Mouse (Mus musculus): ENCODE measurements around the gene Scaf8.

Gene Scaf8

DNA sequence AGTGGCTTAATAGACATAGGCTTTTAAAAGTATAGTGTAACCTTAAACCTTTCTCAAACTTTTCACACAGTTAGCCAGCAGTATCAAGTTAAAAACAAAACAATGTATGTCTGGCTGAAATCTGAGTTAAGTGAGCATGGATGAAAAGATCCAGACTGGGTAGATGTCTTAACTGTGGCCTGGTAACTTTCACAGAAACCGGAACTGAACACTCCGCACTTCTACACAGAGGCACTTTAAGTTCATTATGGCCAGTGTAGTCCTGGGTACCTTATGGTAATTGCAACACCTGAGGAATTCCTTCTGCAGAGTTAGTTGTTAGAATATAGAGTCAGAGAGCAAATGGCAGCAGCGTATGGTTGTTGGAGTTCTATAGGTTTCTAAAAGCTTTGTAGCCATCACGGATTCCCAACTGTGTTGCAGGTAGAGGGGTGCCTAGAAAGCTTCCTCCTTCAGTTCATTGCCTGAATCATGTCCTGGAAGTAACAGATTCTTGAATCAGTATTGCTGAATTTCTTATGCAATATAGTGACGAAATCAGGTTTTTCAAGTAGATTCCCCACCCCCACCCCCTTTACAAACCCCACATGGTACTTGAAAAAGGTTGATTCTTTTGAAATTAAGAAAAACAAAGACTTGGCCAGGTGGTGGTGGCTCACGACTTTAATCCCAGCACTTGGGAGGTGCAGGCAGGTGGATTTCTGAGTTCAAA lies 92.9 kb downstream of the Scaf8 start:
- DNase-seq (ENCODE audit: low read depth): no peak

DNA sequence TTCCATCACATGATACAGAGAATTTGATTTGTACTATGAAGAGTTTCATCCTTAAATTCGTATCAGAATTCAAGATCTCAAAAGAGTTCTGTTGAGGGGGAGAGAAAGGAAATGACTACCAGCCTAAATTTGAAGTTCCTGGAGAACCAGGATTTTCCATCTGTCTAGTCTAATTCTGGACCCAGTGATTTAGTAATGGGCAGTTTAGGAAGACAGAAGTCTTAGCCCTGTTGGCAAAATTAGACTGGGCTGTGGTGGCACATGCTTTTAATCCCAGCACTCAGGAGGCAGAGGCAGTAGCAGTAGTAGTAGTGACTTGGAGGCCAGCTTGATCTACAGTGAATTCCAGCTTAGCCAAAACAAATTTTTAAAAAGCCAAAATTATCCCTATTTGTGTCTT lies 93.7 kb downstream of the Scaf8 start:
- DNase-seq (ENCODE audit: low read depth): no peak

DNA sequence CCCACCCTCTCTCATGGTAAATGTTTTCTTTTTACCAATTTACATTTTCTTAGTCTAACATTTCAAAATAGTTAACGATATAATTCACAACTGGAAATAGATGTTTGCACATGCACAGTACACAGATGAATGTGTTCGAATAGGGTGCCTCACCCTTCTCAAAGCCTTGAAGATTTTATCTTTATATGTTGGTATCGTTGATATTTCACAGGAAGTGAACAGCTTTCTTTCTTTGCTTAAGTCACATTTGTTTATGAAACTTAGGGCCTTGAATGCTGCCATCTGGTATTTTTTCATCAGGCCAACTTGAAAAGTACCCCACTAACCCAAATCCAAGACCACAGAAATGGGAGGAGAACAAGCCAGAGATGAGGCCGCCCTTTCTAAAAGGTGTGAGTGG lies 94.8 kb downstream of the Scaf8 start:
- DNase-seq (ENCODE audit: low read depth): peak; percentile 23

DNA sequence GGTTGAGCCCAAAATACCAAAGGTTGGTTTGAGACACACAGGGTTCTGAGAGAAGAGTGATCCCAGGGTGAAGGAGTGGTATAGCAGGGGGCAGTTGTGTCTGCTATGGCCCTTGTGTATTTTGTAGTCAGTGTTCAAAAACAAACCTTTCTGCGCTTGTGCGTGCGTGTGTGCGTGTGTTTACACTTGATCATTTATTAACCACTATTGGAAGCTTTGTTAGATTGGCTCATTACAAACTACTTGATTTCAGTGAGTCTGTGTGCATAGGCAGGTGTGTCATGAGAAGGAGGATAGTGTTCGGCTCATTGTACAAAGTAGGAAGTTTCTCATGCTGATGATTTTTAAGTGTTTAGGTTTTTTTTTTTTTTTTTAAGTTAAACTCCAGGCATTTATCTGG lies 95.4 kb downstream of the Scaf8 start:
- no peak for DNase-seq (ENCODE audit: low read depth)

DNA sequence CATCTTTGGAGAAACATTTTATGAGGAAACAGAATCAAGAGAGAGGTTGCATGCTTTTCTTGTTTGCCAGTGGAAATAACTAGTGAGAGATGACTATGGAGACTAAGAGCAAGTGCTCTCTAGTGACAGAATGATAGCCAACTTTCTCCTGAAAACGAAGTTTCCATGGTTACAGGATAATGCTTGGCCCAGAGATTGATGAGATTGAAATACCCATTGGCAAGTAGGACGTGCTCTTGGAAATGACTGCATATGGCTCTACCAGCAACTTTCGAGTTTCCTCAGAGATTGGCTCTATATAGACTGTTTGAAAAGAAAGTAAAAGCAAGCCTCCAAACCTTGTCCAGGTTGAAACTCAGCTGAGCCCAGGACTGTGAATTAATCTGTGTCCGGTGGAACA lies 97.3 kb downstream of the Scaf8 start:
- no peak for DNase-seq (ENCODE audit: low read depth)

DNA sequence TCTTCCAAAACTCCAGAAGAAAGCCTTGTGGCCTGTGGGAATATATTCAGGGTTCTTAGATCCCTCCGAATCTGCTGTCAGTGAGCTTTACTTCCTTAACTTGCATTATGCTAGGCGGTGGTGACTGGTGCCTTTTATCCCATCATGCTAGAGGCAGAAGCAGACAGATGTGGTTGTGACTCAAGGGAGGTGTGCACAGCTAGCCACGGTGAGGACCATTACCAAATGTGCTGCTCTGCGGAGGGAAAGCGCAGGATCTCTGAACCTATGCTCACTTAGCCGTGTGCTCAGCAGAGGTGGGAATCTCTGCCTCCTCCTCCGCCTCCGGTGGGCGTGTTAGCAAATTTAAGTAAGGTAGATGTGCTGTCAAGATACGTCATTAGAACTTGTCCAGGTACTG lies 98.1 kb downstream of the Scaf8 start:
- no peak for DNase-seq (ENCODE audit: low read depth)

DNA sequence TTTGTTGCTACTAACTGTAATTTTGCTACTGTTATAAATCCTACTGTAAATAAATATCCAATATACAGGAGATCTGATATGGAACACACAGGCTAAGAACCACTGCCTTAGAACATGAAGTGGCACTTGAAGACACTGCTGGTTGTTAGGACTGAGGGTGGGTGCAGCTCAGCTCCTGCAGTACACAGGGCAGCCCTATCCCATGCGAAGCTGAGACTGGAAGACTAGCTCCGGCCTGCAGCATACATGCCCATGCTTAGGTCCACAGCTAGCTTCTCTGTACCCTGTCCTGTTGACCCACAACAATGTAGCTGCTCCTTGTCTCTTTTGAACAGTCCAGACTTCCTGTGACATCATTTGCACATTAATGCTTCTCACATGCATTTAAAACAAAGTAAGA lies 100.1 kb downstream of the Scaf8 start:
- DNase-seq (ENCODE audit: low read depth): no peak

DNA sequence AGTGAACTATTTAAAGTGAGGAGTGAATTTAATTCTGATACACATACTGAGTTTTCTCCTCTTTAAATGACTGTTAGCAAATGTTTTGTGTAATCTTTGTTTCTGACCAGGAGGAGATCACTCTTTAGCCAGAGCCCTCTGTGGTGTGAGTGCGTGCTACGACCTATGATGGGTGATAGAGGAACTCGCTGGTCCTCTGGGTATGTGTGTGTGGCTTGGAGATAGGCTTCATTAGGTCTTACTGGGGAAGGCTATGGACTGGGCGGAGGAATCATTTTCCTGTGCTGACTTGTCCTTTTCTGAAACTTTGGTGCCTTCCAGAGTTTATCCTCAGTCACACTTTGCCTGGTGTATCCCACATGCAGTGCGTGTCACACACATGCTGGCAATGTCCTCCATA lies 102.3 kb downstream of the Scaf8 start:
- no peak for DNase-seq (ENCODE audit: low read depth)

DNA sequence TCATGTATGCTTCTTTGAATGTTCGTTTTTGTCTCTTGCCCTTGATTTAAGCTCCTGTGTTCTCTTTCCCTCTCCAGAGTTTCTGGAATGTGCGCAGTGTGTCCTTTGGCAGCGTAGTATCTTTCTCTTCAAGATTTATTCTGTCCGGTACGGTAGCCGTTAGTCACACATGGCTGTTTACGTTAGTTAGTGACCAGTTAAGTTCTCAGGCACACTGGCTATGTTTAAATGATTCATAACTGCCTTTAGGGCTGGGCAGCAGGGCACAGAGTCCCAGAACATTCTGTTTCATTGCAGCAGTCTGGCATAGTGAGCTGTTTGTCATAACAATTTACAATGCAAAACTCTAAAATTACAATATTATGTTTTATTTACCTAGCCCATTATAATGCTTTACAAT lies 103.6 kb downstream of the Scaf8 start:
- no peak for DNase-seq (ENCODE audit: low read depth)

DNA sequence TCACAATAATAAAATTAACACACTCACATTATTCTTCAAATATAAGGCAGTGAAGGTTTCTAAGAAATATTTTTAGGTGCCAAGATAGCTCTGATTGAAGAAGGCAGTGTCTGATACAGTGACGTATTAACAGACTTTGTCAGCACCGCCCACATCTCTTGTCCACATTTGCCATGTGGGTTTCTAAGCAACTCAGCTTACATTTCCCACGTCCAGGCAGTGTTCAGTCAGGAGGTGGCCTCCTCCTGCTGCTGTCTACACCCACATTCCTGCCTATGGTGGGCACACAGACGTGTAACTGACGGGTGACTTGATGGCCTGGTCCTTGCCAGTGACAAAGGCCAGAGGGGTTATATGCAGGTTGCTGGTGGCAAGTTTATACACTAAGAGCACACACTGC lies 104.1 kb downstream of the Scaf8 start:
- no peak for DNase-seq (ENCODE audit: low read depth)

DNA sequence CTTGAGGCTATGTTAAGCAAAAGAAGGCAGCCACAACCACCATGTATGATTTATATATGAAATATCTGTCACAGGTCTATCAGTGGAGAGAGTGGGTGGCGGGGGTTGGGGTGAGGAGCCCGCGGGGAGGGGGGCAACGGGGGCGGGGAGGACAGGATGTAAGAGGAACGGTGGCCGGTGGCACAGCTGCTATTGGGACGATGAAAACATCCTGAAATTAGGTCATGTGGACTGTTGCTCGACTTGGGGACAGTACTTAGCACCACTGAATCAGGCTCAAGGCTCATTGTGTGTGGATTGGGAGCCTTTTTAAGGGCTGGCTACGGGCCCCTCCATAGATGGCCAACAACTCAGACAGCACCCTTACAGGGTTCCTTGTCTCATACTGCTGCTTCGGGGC lies 105.4 kb downstream of the Scaf8 start:
- DNase-seq (ENCODE audit: low read depth): no peak

DNA sequence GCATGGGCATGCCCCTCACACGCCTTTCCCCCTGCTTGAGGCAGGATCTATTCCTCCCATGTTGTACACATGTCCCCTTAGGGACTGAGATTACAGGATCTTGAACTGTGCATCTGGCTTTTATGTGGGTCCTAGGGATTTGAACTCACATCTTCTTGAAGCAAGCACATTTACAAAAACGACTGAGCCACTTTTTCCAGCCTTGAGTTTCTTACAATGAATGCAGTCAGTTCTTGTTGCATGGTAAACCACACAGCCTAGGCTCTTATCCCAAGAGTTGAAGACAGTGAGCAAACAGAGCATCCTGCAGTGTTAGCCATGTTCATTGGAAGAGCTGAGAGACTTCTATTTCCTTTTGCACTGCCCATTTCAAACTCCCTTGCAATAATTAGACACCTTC lies 108.3 kb downstream of the Scaf8 start:
- DNase-seq (ENCODE audit: low read depth): no peak

DNA sequence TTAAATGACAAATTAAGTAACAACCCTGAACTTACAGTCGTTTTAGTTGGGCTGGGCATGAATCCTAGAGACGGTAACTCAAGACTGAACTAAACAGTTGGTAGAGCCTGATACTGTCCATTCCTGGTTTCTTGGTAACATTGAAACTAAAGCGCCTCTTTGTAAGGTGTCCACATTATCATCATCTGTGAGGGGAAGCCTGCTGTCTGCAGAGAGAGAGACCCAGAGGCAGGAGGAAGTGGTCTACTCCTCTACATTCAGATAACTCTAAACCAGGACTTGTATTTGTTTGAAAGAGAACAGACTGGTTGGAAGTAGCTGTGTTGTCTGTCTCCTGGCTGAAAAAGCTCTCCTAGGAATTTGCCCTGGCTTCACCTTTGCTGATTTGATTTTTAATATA lies 108.9 kb downstream of the Scaf8 start:
- DNase-seq (ENCODE audit: low read depth): no peak

DNA sequence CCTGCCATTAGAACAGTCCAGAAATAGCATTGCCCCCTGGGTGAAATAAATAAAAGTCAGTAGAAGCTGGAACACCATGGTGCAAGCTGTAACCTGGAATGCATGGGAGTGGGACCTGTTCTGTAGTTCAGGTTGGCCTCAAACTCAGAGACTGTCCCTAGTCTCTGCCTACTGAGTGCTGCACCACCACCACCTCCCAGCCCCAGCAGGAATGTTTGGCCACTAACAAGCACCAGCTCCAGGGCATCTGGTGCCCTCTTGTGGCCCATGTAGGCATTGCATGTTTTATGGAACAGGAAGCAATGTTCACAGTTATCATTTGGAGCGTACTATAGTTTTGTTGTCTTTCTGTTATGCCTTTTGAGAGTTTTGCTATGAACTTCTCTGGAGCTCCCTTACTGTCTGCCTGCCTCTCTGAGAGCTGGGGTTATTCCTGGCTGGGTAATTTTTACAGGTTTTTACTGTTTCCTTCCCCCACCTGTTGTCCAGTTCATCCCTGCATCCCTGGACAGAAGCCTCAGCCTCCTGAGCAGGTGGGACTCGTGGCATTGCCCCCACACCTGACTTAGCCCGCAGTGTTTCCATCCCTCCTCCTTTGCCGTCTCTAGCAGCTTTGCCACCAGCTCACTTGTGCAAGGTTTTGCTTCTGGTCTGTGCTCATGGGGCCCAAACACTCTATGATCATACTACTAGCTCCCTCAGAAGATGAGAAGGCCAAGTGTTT lies 109.8 kb downstream of the Scaf8 start:
- DNase-seq (ENCODE audit: low read depth): peak; percentile 90

DNA sequence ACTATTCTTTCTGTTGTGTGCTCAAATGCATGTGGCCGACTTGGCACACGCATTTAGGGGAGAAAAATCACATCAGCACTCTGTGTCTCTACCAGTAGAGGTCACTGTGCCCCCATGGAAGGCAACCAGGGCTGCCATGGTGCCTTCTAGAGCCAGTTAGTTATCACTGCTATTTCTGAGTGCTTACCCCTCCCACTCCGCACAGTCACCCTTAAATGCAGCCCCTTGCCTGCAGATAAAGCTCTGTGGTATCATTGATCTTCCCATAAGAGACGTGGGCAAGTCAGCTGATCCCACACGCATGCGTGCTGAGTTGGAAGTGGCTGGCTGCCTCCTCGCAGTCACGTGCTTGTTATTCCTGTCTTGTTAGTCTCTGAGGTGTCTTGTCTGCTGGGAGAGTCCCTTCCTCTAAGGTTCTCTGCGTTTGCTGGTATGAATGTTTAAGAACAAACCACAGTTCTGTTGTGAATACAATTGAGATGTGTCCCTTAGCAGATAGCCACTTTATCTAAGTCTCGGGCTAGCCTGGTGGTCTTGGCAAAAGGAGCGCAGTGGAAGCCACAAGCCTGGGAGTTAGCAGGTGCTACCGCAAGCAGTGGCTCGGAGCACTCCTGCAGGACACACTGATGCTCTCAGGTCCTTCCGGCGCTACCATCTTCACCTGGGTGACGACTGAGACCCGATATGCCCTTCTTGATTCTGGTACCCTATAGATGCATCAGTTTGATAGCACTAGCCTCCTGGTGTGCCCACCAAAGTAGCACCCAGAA lies 115.6 kb downstream of the Scaf8 start:
- peak; percentile 72 for DNase-seq (ENCODE audit: low read depth)

DNA sequence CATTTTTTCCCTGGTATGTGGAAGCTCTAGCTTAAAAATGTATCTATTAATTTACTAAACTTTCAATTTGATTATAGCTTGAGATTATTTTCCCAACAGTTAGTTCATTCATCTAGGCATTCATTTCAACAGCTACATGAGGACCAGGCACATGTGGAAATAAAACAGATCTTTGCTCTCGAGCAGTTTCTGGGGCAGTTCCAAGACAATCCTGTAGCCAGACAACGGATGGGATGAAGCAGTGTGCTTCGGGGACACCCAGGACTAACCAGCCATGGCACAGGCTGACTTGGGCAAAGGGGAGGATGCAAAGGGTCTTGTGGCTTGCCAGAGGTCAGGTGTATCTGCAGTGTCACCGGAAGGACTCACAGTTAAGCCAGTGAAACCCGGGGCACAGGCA lies 117.9 kb downstream of the Scaf8 start:
- DNase-seq (ENCODE audit: low read depth): no peak

DNA sequence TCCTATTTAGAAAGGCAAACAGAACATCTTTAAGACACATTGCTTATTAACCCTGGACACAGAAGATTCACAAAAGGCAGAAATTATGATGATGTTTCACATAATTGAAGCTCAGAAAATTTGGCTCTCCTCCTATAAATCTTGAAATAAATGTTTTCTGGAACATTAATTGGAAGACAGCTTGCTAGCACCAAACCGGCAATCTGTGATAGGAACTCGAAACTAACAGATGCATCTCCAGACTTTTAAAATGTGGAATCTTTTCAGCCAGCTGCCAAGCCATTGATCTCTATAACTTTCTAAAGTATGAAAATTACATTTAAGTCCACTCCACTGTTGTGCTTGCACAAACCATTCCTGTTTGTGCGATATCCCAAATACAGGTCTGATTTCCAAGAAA lies 128.9 kb downstream of the Scaf8 start:
- DNase-seq (ENCODE audit: low read depth): no peak

DNA sequence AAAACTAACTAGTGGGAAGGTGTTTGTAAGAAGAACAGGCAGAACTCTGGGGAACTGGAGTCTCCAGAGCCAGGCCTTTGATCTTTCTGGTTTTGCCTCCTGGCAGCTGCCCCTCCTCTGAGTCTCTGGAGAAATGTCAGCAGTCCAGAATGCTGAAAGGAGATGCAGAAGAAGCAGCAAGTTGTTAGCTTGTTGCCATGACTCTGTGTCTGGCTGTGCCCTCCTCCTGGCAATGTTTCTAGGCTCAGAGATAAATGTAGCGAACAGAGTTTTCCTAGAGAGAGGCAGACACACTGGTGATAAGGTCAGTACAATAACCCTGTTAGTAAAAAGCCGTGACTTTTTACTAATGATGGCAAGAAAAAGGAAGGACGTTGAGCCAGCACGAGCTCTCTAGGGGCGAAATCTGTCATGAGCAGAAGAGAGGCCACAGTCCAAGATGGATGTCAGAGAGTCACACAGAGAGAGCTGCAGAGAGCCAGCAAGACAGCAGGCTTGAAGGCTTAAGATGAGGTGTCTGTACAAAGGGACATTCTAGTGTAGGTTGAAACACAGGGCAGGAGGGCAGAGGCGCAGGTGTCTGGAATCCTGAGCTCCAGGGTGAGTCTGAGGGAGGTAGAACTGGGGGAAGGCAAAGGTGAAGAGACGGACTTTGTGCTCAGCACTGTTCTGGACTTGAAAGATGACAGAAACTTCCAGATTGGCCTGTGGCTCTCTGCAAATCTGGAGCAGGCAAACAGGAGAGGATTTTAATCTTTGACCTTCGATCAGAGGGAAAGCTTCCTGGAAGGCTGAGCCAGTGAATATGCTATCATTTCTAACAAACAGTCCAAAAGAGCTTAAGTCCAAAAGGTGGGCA lies 130.3 kb downstream of the Scaf8 start:
- DNase-seq (ENCODE audit: low read depth): no peak

DNA sequence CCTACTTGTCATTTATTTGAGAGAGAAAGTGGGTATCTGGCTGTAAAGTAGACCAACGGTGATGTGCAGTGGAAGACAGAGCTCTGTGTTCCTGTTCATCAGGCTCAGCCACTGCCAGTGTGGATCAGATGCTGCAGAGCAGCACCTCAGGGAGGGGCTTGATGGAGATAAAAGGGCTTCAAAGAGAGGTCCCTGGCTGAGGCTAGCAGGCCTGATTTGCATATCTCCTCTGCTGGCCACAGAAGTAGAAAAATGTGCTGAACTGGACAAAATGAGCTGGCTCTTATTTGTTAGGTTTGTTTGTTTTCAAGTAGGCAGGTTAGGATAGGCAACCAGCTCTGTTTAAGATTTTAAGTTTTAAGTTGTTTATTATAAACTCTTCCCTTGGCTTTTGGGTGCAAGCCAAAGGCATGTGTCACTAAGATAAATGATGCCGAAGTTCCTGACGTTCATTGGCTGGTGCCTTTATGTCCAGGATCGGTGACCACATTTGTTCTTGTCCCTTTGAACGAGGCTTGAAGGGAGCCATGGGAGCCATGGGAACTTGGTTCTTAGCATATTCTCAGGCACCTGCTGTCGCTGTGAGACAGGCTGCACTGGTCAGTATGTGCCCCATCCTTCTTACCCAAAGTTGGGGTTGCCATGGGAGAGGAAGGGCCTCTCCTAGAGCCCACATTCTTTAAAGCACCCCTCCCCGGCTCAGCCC lies 132.0 kb downstream of the Scaf8 start:
- DNase-seq (ENCODE audit: low read depth): no peak
